Mouse (Mus musculus): ENCODE measurements around the gene Mmp2. TPM values are rescaled to one million over a fixed set of nuclear protein-coding genes. Genes with fewer than 3 reads are reported as not detected.

Mmp2 gene
- polyA plus RNA-seq, 1 experiment from 2014 or later = 111 TPM

- H3K9ac ChIP-seq = no peak overlapping the region
- H3K9me3 ChIP-seq (replicated peaks) = no peaks in the 10 kb centered on the region
- H3K27ac ChIP-seq = no peak overlapping the region
- no peak overlapping the region for H3K4me3 ChIP-seq
- no peaks in the 10 kb centered on the region for H3K27me3 ChIP-seq
- ATAC-seq (ENCODE audit: low FRiP score) = no peak
- no peaks in the 10 kb centered on the region for H3K4me1 ChIP-seq
- 85% methylated on average over 2 of the region's 2 CpGs for WGBS
- no peaks in the 10 kb centered on the region for H3K36me3 ChIP-seq
- H3K4me2 ChIP-seq (replicated peaks) = no peak overlapping the region
Observed at GRCm38 (mm10) chr8:92902981-92903380, 75.9 kb downstream of the Mmp2 start.

Other genes starting within 250 kb of the Mmp2 start
- gene Irx6, start 153.0 kb upstream of the Mmp2 start, polyA plus RNA-seq (2016; fragmentation: Nextera tagmentation; extraction: Ambion mirVana) = 2.0 and 3.2 TPM in 2 replicates
- 6.6 and 9.2 TPM in 2 replicates for gene Lpcat2, start 28.0 kb downstream of the Mmp2 start, polyA plus RNA-seq (2016; fragmentation: Nextera tagmentation; extraction: Ambion mirVana)
- gene Capns2, start 74.1 kb downstream of the Mmp2 start, polyA plus RNA-seq (2016; fragmentation: Nextera tagmentation; extraction: Ambion mirVana) = 0.36 and 0.47 TPM in 2 replicates
- 1.8 and 2.0 TPM in 2 replicates for gene Slc6a2, start 132.8 kb downstream of the Mmp2 start, polyA plus RNA-seq (2016; fragmentation: Nextera tagmentation; extraction: Ambion mirVana)
- not detected in 2 replicates for gene Ces1a, start 220.9 kb downstream of the Mmp2 start, polyA plus RNA-seq (2016; fragmentation: Nextera tagmentation; extraction: Ambion mirVana)

All from hindbrain, embryonic 12.5 days (tissue).